Mouse (Mus musculus) B cell, adult (primary cell): ENCODE results near the gene Lpar1. TPM values are rescaled to one million over a fixed set of nuclear protein-coding genes. Genes with fewer than 3 reads are reported as not detected.

ENCODE experiments used
- total RNA-seq: library from RNA; stranded (reverse); gene quantifications from 4 replicates; pipeline ENCODE4 v1.2.4, GENCODE M21; 2023; ENCODE audit not compliant: inconsistent age

Lpar1 gene
- total RNA-seq = not detected in 4 replicates

DNA sequence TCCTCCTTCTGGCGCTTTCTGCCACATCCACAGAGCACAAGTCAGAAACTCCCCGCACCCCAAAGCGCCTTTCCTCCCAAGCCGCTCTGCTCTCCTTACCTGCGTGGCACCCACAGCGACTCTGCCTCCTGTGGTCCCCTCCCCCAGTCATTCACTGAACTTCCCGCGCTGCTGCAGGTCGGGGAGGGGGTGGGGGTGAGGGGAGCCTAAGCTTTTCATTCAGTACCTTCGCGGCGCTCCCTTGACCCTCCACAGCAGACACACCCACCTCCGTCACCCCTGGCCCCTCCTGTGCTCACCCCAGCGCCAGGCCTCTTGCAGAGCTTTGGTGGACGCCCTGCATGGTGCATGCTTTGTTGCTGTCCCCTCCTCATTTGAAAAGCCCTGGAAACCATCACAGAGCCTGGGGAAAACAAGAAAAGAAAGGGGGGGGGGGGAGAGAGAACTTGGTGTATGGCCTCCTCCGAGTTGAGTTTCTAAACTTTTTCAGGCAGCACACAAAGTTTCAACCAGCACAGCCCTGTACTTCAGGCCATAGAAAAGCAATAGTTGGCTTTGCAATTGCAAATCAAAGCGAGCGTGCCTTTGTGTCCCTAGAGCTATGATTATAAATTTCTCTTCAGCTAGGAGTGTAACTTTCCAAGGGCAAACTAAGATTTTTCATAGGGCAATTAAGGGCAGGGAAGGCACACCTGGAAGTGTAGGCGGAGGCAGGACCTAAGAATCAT lies at the start of gene Lpar1:
Gene Lpar1, minus strand, starts transcription at position 268 of the 728 bp plus-strand sequence.

Other genes with a start within 250 kb of the Lpar1 start
- gene Olfr267, start 233.8 kb upstream of the Lpar1 start, total RNA-seq = 0.13 to 0.36 TPM in 2 of 4 replicates, not detected in the others